9 mouse cellular contexts compared by ENCODE assay signal in the genomic region with DNA sequence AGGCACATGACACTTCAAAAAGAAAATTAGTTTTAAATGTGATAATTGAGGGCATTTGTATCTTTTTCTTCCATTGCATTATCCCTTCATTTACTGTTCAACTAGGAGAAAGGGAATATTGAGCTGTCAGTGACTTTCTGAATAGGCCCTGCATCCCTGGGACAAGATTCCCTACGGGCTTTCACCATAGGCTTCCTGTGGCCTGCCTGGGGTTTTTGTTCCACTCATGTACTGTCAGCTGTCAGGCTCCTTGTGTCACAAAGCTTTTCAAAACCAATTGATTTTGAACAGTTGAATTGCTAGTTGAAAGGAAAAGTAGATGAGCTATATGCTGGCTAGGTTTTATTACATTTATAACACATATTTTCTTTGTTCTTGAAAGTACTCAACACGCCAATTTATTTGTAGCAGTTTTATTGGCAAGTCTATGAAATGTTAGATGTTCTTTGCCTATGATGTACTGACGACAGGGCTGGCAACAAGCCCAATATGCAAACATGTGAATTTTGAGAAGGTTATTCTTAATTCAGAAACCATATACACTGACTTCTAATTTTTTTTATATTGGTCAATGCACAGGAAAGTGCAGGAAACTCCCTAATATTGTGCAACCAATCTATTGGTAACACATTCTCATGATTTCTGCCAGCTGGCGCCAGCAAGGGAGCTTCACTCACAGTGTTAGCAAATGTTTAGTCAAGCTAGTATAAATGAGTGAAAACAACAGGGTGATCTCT. TPM values are rescaled to one million over a fixed set of nuclear protein-coding genes. Genes with fewer than 3 reads are reported as not detected.
DNase-seq lines count a peak whose midpoint lies in the region; ATAC-seq and TF ChIP-seq lines count a peak whose summit lies in the region.
"Had no signal": no experiment of that assay in that cellular context is flagged by ENCODE, and none has a peak within 500 bp of the region (broad histone marks: within the 10 kb centered on the region; RNA-seq: fewer than 3 reads in every experiment).

No protein-coding gene starts in this region.

- no peak for ATAC-seq in megakaryocyte, adult 5-6 weeks (ENCODE audit: poor library complexity, severe bottlenecking)

- intact Hi-C loops in left cerebral cortex, adult 2 months (cut with DNase I) = no loop called here

- DNase-seq in cerebellum, postnatal 14 days = peak; percentile 4 to 15
- no peak for DNase-seq in cerebellum, postnatal 25 days
- DNase-seq in layer of hippocampus, adult 2 months (ENCODE audit: low spot score in 2 of 2) = peak; percentile 9 to 32
- DNase-seq in layer of hippocampus, adult 9-10 months (ENCODE audit: low spot score) = no peak
- peak; percentile 4 for DNase-seq in brain, adult 2 months (ENCODE audit: low read depth, low spot score)
- DNase-seq in layer of hippocampus, postnatal 36 days = peak; percentile 6 to 14
- no peak for DNase-seq in left cerebral cortex, adult 2 months (ENCODE audit: extremely low spot score in 1 of 2, low spot score in 2 of 2)

- H3K27ac ChIP-seq in layer of hippocampus, adult 2 months = no peak overlapping the region
- H3K27ac ChIP-seq in left cerebral cortex, adult 2 months = no peak overlapping the region
- H3K27ac ChIP-seq: embryonic facial prominence, embryonic 12.5 days had no signal

- no peak for TF ChIP-seq CTCF in layer of hippocampus, adult 2 months (conservative IDR thresholded peaks at IDR 0.05)
- no peak for TF ChIP-seq CTCF in left cerebral cortex, adult 2 months (IDR thresholded peaks at IDR 0.05)

- no peak overlapping the region for H3K4me3 ChIP-seq in layer of hippocampus, adult 2 months
- H3K4me3 ChIP-seq in left cerebral cortex, adult 2 months = no peak overlapping the region
- H3K4me3 ChIP-seq: embryonic facial prominence, embryonic 12.5 days had no signal

RNA-seq across cellular contexts. Expression of gene Arsj, which starts 37.4 kb away (rescaled TPM):
- total RNA-seq in layer of hippocampus, adult 2 months (2021) = 1 to 10 TPM; 4.2 to 4.3 TPM
- 1 to 10 TPM; 3.0 TPM for total RNA-seq in layer of hippocampus, postnatal 36 days (2021)
- total RNA-seq in left cerebral cortex, adult 2 months (2021) = 1 to 10 TPM; 2.8 to 2.9 TPM
- not detected in 2 replicates for total RNA-seq in megakaryocyte, adult 5-6 weeks (2015)
- 0.04 TPM in 1 of 2 replicates, not detected in the other for total RNA-seq in megakaryocyte, adult 5-6 weeks (2017)

Comparison
In these comparisons a context has a peak if more than half of its experiments do, and no peak if none do; other contexts are left out.
1. DNase-seq: peak in cerebellum, postnatal 14 days (2 of 2), layer of hippocampus, adult 2 months (2 of 2), brain, adult 2 months (single experiment) and layer of hippocampus, postnatal 36 days (2 of 2); none in cerebellum, postnatal 25 days (0 of 2), layer of hippocampus, adult 9-10 months (single experiment) and left cerebral cortex, adult 2 months (0 of 2).